ENCODE assay signal across 20 mouse cellular contexts in the genomic region with DNA sequence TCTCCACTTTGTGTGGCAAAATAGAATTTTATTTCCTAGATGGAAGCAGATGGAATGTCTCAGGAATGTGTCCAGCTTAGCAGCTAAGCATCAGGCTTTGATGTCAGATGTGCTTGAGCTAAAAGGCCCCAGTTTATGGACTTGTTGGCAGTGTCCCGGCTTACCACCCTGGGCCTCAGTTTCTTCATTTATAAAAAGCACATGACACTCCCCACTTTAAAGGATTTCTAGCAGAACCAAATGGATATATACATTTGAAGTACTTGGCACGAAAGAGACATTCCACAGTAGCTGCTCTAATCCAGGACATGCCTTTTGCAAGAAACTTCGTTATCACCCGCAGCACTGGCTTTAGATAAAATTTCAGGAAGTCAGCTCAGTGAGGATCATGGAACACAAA.
DNase-seq lines count a peak whose midpoint lies in the region; ATAC-seq and TF ChIP-seq lines count a peak whose summit lies in the region.
"Had no signal": no experiment of that assay in that cellular context is flagged by ENCODE, and none has a peak within 500 bp of the region (broad histone marks: within the 10 kb centered on the region; RNA-seq: fewer than 3 reads in every experiment).

No protein-coding gene starts in this region.

- no peaks in the 10 kb centered on the region for H3K36me3 ChIP-seq in heart, embryonic 16.5 days (ENCODE audit: control insufficient read depth, insufficient read depth)
- H3K36me3 ChIP-seq in lung, embryonic 14.5 days (ENCODE audit: insufficient read depth): no peaks in the 10 kb centered on the region
- H3K36me3 ChIP-seq in stomach, embryonic 16.5 days (ENCODE audit: control insufficient read depth, insufficient read depth, low read length): no peaks in the 10 kb centered on the region
- H3K36me3 ChIP-seq: midbrain, embryonic 15.5 days had no signal

- DNase-seq in heart, postnatal 10 days: no peak
- DNase-seq in lung, embryonic 14.5 days: peak; percentile 65
- DNase-seq in lung, postnatal 14 days: no peak
- DNase-seq in layer of hippocampus, adult 8-10 months (ENCODE audit: low spot score in 2 of 2): no peak
- DNase-seq: adrenal gland, adult 2 months; cerebellum, adult 2 months; cerebellum, postnatal 36 days; lung, adult 2 months; thymus, adult 2 months had no signal

- WGBS in heart, embryonic 16.5 days: 17% methylated on average over 4 of the region's 4 CpGs
- WGBS in lung, embryonic 14.5 days: 23% methylated on average over 4 of the region's 4 CpGs
- WGBS in stomach, embryonic 16.5 days: 21% methylated on average over 4 of the region's 4 CpGs

- no peak for TF ChIP-seq CTCF in lung, embryonic 14.5 days (IDR thresholded peaks at IDR 0.05; ENCODE audit: low read depth)
- TF ChIP-seq CTCF in embryonic fibroblast, embryonic 13.5 days (IDR thresholded peaks at IDR 0.05; ENCODE audit: borderline replicate concordance, insufficient read depth, low read length): no peak

- no peak overlapping the region for H3K9ac ChIP-seq in heart, embryonic 16.5 days (ENCODE audit: low read length)
- H3K9ac ChIP-seq in lung, embryonic 14.5 days: no peak overlapping the region
- H3K9ac ChIP-seq in stomach, embryonic 16.5 days (ENCODE audit: low read length): no peak overlapping the region
- H3K9ac ChIP-seq: forebrain, embryonic 13.5 days; midbrain, embryonic 15.5 days had no signal

- peak overlapping the region; percentile 23; the same call in 1 of the 2 replicates for H3K27ac ChIP-seq in heart, embryonic 16.5 days (ENCODE audit: low read length)
- H3K27ac ChIP-seq in lung, embryonic 14.5 days (ENCODE audit: low read depth): peak overlapping the region; percentile 21; the same call in 1 of the 2 replicates
- peak overlapping the region; percentile 35 for H3K27ac ChIP-seq in embryonic fibroblast, embryonic 13.5 days (ENCODE audit: insufficient read depth, low read length)
- peak overlapping the region; percentile 39; the same call in 1 of the 2 replicates for H3K27ac ChIP-seq in stomach, embryonic 16.5 days (ENCODE audit: low read length)
- H3K27ac ChIP-seq: forebrain, embryonic 13.5 days; midbrain, embryonic 15.5 days had no signal

- peaks cover 4% of the 10 kb centered on the region; the same call in 1 of the 2 replicates for H3K9me3 ChIP-seq in heart, embryonic 16.5 days (replicated peaks; ENCODE audit: control insufficient read depth, low read length)
- no peaks in the 10 kb centered on the region for H3K9me3 ChIP-seq in lung, embryonic 14.5 days (ENCODE audit: low read depth, low read length)
- H3K9me3 ChIP-seq in stomach, embryonic 16.5 days (replicated peaks; ENCODE audit: control insufficient read depth, low read length): 0 out of 2 replicates have a peak, but pooled peaks cover under 1% of the 10 kb centered on the region
- H3K9me3 ChIP-seq: midbrain, embryonic 15.5 days had no signal

- H3K4me2 ChIP-seq in heart, embryonic 16.5 days (ENCODE audit: low read depth, low read length): no peak overlapping the region
- H3K4me2 ChIP-seq in lung, embryonic 14.5 days: no peak overlapping the region
- no peak overlapping the region for H3K4me2 ChIP-seq in stomach, embryonic 16.5 days (ENCODE audit: low read depth, low read length)
- H3K4me2 ChIP-seq: forebrain, embryonic 13.5 days; liver, embryonic 11.5 days; midbrain, embryonic 15.5 days had no signal

- peak; percentile 37; the same call in 1 of the 2 replicates for ATAC-seq in heart, embryonic 16.5 days (replicated peaks; ENCODE audit: extremely low read depth, insufficient read depth, low FRiP score)
- ATAC-seq in lung, embryonic 14.5 days (ENCODE audit: insufficient read depth): peak; percentile 74; the same call in 1 of the 2 replicates
- ATAC-seq in stomach, embryonic 16.5 days (ENCODE audit: insufficient read depth, low FRiP score): peak; percentile 74; the same call in 1 of the 2 replicates
- ATAC-seq: forebrain, embryonic 13.5 days; hindbrain, embryonic 16.5 days; intestine, embryonic 16.5 days; midbrain, embryonic 15.5 days had no signal

- no peak overlapping the region for H3K4me3 ChIP-seq in heart, embryonic 16.5 days (ENCODE audit: low read length)
- H3K4me3 ChIP-seq in lung, embryonic 14.5 days (ENCODE audit: low read depth, low read length): no peak overlapping the region
- no peak overlapping the region for H3K4me3 ChIP-seq in embryonic fibroblast, embryonic 13.5 days (ENCODE audit: insufficient read depth, low read length)
- H3K4me3 ChIP-seq in stomach, embryonic 16.5 days (replicated peaks; ENCODE audit: low read length): no peak overlapping the region
- H3K4me3 ChIP-seq: erythroblast, embryonic 14.5 days; forebrain, embryonic 13.5 days; megakaryocyte, embryonic 14.5 days; midbrain, embryonic 15.5 days; myocyte had no signal

- TF ChIP-seq POLR2A in embryonic fibroblast, embryonic 13.5 days (IDR thresholded peaks at IDR 0.05; ENCODE audit: low read depth, low read length): no peak

- H3K27me3 ChIP-seq in heart, embryonic 16.5 days (ENCODE audit: control insufficient read depth, insufficient read depth, low read length): no peaks in the 10 kb centered on the region
- no peaks in the 10 kb centered on the region for H3K27me3 ChIP-seq in lung, embryonic 14.5 days (ENCODE audit: insufficient read depth, low read length)
- H3K27me3 ChIP-seq in stomach, embryonic 16.5 days (ENCODE audit: control insufficient read depth, insufficient read depth, low read length): no peaks in the 10 kb centered on the region
- H3K27me3 ChIP-seq: forebrain, embryonic 13.5 days; megakaryocyte, embryonic 14.5 days; midbrain, embryonic 15.5 days had no signal

- intact Hi-C loops in heart, postnatal 10 days (cut with DNase I): no loop called here

- peaks cover 7% of the 10 kb centered on the region for H3K4me1 ChIP-seq in heart, embryonic 16.5 days (ENCODE audit: control insufficient read depth, insufficient read depth, low read length)
- peaks cover 10% of the 10 kb centered on the region for H3K4me1 ChIP-seq in lung, embryonic 14.5 days (ENCODE audit: insufficient read depth)
- peaks cover 6% of the 10 kb centered on the region; the same call in 1 of the 2 replicates for H3K4me1 ChIP-seq in embryonic fibroblast, embryonic 13.5 days (ENCODE audit: control insufficient read depth, insufficient read depth, low read length)
- H3K4me1 ChIP-seq in stomach, embryonic 16.5 days (ENCODE audit: control insufficient read depth, insufficient read depth, low read length): peaks cover 9% of the 10 kb centered on the region; the same call in 1 of the 2 replicates
- H3K4me1 ChIP-seq: forebrain, embryonic 13.5 days; midbrain, embryonic 15.5 days had no signal
